Mouse (Mus musculus) lung, adult 18-20 months (tissue): ENCODE results near the gene Dnajb13.

Experiments
- DNase-seq, 2 experiments: peaks; one replicate each; pipeline ENCODE4 v3.0.0; 2022; ENCODE audit warnings: mixed read lengths in 2 of 2

Gene Dnajb13

DNA sequence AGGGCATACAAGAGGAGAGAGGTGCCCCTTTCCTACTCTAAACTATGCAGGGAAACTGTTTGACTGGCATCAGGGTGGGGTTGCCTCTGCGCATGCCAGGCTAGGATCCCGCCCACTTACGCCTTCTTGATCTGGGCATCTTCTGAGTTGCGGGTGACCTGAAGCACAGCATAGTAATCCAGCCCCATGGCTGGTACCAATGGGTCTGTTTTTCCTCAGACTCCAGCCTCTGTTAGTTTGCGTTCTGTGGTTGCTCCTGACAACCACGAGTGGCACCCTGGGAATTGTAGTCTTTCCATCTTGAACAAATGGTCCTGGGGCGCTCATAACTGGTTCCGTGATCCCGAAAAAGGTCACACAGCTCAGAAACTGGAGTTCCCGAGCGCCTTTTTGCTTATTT is at the start of gene Dnajb13:
TSS of gene Dnajb13 (minus strand) at position 388 of the 400 bp plus-strand sequence.
- no peak for DNase-seq

DNA sequence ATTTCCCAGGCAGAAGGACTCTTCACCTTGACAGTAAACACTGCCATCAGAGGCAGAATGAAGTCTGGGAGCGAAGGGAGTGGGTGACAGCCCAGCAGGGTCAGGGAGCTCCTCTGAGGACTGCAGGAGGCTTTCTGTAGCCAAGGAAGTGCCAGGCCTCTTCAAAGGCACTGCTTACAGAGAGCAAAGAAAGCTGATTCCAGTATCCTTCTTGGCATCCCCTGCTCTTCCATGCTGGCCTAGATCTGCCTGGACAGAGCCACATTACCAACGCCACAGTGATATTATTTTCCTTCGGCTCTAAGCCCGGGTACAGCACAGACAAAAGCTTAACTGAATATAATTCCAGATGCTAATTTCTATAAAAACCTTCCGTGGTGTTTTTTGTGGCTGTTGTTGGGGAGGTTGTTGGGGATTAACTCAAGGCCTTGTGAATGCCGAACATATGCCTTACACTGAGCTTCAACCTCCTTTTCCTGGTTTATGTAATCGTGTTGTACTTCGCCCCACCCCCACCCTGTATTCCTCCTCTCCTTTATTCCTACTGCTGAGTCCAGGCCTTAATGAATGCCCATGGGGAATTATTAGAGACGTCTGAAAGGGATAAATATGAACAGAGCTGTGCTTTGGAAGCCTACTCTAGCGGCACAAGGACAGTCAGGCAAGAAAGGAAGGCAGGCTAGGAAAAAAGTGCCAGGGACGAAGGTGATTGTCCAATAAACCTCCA is 47.3 kb upstream of the Dnajb13 start:
- DNase-seq: no peak

DNA sequence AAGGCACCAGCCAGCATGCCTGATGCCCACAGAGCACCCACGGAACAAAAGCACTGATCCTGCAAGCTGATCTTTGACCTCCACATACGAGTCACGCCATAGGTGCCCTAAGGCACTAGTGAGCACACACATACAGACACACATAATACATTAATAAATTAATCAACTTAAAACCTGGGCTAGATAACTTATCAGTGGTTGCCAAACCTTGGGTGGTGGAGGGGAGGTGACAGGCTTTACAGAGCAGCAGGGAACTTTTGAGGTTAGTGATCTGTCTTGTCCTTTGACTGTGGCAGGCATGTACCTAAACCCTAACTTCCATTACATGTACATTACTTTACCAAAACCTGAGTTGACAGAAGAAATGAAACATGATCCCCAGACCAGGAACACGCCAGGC is 44.6 kb upstream of the Dnajb13 start:
- DNase-seq: no peak

- no peak for DNase-seq
These were observed 42.5 kb upstream of the Dnajb13 start for GRCm38 (mm10) chr7:100557241-100557640.

- no peak for DNase-seq
These were observed 40.7 kb upstream of the Dnajb13 start for GRCm38 (mm10) chr7:100555431-100555951.

- no peak for DNase-seq
These were observed 40.2 kb upstream of the Dnajb13 start for GRCm38 (mm10) chr7:100554939-100555338.

DNA sequence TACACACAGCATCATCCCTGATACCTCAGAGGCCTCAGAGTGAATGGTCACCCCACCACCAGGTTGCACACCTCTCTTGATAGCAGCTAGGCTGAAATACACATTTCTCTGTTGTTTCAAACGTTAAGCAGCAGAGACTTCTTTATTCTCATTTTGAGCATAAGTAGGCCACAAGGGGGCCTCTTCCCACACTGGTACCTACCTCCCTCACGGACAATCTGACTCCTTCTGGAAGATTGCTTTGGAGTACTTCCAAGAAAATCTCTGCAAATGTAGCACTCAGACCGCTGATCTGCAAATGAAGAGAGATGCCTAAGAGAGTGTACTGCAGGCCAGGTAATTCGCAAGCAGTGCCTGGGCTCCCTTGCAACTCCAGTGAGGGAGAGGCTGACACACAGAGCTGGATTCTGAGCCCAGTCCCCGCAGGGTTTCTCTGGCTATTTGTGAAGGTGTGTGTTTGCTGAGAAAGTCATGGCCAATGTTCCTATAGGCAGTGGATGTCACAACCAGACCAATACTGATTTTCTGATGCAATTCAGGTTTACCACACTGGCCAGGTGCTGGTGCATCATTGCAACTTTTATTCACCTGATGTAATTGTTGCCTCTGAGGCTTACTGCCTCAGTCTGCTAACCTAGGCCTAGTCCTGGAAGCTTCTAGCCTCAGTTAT is 35.7 kb upstream of the Dnajb13 start:
- peak in 1 of 2 experiments; percentile 30 for DNase-seq

DNA sequence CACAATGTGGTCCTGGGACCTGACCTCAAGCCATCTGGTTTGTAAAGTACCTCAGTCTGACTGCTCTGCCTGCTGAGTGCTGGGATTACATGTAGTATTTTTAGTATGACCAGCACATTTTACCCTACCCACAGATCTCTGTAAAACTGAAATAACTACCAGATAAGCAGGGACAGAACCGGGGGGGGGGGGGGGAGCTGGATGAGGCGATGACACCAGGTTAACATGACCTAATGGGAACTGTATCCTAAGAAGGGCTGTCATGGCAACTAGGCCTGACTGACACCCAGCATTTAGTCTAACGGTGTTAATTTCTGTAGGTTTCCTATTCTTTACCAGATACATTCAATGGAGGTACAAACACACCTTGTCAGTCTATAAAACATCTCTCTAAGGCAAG is 35.0 kb upstream of the Dnajb13 start:
- no peak for DNase-seq

DNA sequence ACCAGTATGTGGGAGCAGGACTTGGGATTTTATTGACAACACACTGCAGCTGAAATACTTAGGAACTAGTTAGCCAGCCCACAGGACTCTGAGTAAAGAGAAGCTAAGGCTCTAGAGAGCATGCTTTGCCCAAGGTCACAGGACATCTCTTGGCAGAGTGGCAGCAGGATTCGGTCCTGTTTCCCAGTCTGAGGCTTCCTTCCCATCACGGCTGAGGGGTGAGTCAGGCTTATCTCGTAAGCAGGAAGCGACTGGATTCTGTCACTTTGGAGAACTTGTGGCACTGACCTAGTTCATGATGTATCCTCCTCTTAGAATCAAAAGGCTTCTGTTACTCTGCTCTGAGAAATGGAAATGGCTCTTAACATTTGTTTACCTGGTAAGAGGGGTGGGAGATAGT is 32.9 kb upstream of the Dnajb13 start:
- no peak for DNase-seq

DNA sequence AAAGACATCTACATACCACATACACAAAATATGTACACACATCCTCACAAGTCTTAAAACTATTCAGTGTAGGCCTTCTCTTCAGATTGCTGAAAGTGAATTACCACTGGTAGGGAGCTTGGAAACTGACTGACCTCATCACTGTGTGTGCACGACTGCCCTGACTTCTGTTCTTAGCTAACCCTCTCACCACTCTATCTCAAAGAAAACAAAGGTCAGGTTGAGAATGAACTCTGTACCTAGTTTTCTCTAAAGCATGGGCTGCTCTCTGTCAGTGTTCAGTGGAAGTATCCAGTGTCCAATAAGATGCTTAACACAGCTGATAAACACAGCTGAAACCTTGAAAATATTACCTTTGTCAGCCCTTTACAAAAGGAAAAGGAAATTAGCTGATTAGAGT is 29.7 kb upstream of the Dnajb13 start:
- DNase-seq: no peak

GRCm38 (mm10) chr7:100539516-100539915 is 24.8 kb upstream of the Dnajb13 start:
- peak; percentile 51 to 61 for DNase-seq

DNA sequence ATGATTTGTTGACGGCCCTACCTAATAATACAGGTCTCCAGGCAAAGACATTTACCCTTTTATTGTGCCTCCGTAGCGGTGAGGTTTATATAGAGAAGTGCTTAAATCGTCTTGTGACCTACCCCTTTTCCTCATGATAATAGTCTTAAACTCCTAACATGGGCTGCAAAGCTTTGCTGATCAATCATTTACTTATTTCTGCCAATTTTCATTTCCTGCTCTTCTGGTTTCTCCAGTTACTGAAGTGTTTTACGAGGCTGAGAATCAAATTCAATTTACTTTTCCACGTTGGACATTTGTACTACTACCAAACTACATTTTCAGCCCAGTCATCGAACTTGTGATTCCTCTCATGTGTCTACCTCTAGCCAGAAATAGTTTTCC is 22.8 kb upstream of the Dnajb13 start:
- DNase-seq: no peak

DNA sequence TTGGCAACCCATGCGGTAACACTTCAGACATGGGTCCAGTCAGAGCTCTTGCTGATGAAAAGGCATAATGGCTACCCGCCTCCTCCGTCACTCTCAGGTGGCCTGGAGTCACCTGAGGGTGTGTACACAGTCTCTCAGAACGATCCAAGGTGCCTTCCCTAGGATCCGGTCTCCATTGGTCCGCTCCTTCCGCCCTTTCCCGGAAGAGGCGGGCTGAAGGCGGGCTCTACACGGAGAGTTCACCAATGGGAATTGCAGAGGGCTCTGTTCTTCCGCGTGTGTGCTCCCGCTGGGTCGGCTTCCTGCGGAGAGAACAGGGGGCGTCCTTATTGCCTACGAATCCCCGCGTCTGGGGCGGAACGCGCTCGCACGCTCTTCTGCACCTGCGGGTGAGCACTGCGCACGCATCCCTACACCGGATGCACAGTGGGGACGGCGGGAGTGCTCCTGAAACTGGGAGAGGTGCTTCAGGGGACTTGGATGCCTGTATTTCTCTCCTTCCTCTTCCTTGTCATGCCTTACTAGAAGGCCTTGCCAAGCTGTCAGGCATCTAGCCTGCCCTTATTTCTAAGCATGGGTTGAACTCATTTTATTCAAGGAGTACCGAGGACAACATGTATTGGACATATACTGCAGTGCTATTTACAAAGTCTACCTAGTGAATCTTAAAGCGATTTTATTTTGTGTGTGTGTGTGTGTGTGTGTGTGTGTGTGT is 22.2 kb upstream of the Dnajb13 start, which contains the start of gene Coa4:
TSS of gene Coa4 (plus strand) at position 268 of the 715 bp plus-strand sequence.
- DNase-seq: peak; percentile 89 to 93

DNA sequence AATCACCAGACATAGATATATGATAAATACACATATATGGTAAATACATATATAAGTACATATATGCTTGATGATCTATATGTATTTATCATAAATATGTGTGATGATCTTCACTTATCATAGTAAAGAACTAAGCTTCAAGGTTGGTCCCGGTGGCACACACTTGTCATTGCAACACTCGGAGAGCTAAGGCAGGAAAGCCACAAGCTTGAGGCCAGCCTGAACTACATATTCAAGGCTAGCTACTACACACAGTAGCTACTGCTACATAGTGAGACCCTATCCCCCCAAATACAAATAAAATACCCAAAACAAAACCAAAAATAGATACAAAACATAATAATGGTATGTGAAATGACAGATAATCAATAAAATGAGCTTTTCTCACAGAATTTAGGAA is 21.1 kb upstream of the Dnajb13 start:
- no peak for DNase-seq

DNA sequence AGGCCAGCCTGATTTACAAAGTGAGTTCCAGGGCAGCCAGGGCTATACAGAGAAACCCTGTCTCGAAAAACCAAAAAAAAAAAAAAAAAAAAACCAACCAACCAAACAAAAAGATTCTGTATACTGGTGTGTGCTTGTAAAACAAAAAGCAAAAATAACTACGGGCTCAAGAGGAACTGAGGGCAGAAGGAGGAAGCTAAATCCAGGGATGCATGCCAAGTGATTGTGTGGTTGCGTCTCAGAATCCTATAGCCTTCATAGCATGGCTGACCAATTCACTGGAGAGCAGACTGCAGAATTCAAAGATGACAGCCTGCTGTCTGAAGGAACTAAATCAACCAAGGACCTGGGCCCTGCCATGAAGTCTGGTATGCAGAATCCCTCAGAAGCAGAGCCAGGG is 19.5 kb upstream of the Dnajb13 start:
- DNase-seq: no peak

DNA sequence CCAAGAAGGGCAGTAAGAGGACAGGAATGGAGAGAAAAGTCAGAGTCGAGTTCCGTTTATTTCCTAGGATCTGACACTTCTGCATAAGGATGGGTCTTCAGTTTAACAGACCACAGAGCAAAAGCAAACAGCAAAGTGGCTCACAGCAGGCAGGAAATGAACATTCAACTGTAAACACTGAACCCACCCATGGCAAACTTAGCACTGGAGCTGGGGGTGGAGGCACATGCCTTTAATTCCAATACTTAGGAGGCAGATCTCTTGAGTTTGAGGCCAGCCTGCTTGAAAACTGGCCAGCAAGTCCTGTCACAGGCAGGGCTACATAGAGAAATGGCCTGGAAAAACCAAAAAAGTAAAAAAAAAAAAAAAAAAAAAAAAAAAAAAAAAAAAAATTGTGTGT is 18.7 kb upstream of the Dnajb13 start:
- peak; percentile 49 to 52 for DNase-seq

- DNase-seq: no peak
These were observed 16.0 kb upstream of the Dnajb13 start for GRCm38 (mm10) chr7:100530766-100531165.

DNA sequence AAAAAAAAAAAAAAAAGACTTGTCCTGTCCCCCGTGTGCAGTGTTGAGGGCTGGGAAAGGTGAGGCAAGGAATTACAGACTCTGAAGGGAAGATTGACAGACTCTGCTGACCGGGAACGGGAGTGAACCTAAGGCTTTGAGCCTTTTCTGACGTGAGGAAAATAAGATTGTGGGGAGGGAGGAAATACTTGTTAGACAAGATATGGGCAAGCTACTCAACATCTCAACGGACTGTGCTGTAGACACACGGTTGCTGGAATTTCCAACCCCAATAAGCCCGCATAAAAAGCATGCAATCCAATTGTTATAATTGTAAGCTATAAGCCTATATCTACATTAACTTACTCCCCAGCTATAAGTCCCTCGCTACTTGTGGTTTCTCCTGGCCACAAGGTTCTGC is 9.9 kb upstream of the Dnajb13 start:
- no peak for DNase-seq

- DNase-seq: no peak
These were observed 7.5 kb upstream of the Dnajb13 start for GRCm38 (mm10) chr7:100522222-100522621.

- DNase-seq: peak; percentile 79 to 80
These were observed 6.0 kb upstream of the Dnajb13 start for GRCm38 (mm10) chr7:100520663-100521285.

- DNase-seq: no peak
These were observed 5.4 kb upstream of the Dnajb13 start for GRCm38 (mm10) chr7:100520204-100520603.

- DNase-seq: peak in 1 of 2 experiments; percentile 22
These were observed 3.2 kb downstream of the Dnajb13 start for GRCm38 (mm10) chr7:100511602-100512001.

DNA sequence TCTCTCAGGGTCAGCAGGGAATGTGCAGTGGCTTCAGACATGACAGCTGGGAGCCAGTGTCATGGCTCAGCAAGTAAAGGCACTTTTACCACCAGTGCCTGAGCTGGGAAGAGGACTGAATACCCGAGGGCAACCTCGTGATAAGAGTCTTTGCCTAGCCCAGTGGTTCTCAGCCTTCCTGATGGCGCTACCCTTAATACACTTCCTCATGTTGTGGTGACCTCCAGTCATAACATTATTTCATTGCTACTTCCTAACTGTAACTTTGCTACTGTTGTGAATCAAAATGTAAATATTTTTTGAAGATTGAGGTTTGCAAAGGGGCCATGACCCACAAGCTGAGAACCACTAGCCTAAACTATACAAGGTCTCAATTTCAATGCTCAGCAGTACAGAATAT is 6.1 kb downstream of the Dnajb13 start:
- DNase-seq: no peak
